Comparison of ENCODE assay signal across 8 mouse cellular contexts in the genomic region with DNA sequence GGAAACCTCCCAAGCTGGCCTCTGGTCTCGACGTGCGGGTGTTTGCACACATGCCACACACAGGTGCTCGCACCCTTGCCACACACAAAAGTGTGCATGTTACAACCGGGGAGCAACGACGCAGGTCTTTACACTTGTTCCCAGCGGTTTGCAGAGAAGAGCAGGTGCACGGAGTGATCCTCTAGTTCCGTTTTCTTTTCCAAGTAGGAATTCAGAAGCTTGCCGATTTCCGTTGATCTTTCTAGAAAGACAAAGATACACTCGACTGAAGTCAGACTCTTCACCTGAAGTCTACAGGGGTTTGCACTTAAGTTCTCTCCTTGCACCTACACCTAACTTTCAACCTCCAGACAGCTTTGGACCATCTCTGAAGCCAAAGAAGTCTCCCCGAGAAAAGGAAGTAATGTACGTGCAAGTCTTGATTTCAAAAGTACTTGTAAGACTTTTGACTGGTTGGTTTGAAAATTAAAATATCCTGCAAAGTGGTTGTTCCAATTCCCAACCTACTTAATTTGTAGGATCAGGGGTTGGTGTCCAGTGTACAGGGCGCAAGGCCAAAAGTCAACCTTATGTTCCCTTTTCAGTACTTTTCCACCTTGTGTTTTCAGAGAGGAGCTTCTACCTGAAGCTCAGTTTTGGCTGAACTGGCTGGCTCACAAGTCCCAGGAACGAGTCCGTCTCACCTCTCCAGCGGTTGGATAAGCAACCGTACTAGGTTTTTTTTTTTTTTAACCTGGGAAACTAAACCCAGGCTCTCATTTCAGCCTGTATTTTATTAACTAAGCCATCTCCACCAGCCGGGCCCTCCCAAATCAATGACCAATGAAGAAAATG. TPM values are rescaled to one million over a fixed set of nuclear protein-coding genes. Genes with fewer than 3 reads are reported as not detected.
DNase-seq lines count a peak whose midpoint lies in the region; ATAC-seq and TF ChIP-seq lines count a peak whose summit lies in the region.

No protein-coding gene starts in this region.

- 74% methylated on average over 21 of the region's 21 CpGs for WGBS in heart, embryonic 10.5 days
- WGBS in forebrain, embryonic 16.5 days = 77% methylated on average over 21 of the region's 21 CpGs
- WGBS in midbrain, embryonic 10.5 days = 79% methylated on average over 21 of the region's 21 CpGs

- intact Hi-C loops in gastrocnemius, postnatal 14 days (cut with DNase I; ENCODE audit: low total_unique reads) = no loop called here

- in situ Hi-C loops in ES-E14 (cut with MboI; ENCODE audit: low sequenced_read_pairs in 2 of 2, unreplicated experiment in 2 of 2) = no loop called here

- no peak for ATAC-seq in forebrain, embryonic 16.5 days

- no peak for DNase-seq in heart, embryonic 10.5 days (ENCODE audit: low spot score)
- no peak for DNase-seq in heart, adult 8-10 months (ENCODE audit: low spot score)
- no peak for DNase-seq in ES-E14 (ENCODE audit: low read depth, low spot score)
- DNase-seq in midbrain, embryonic 10.5 days (ENCODE audit: low spot score) = no peak
- DNase-seq in right cerebral cortex, postnatal 14 days = no peak
- no peak for DNase-seq in frontal cortex, postnatal 25 days (ENCODE audit: low spot score in 2 of 2)
- DNase-seq in gastrocnemius, postnatal 14 days = no peak

- H3K4me1 ChIP-seq in heart, embryonic 10.5 days = peaks cover 30% of the 10 kb centered on the region
- peaks cover 3 to 6% of the 10 kb centered on the region in 2 experiments; a peak in 2 of 4 replicates for H3K4me1 ChIP-seq in ES-E14 (ENCODE audit: control insufficient read depth in 2 of 2, insufficient read depth in 2 of 2, low read length in 2 of 2, poor library complexity in 1 of 2)
- peaks cover 22% of the 10 kb centered on the region for H3K4me1 ChIP-seq in forebrain, embryonic 16.5 days (replicated peaks; ENCODE audit: control insufficient read depth, insufficient read depth, low read length)
- peaks cover 44% of the 10 kb centered on the region for H3K4me1 ChIP-seq in midbrain, embryonic 10.5 days

- H3K36me3 ChIP-seq in heart, embryonic 10.5 days = peaks cover 42% of the 10 kb centered on the region
- H3K36me3 ChIP-seq in ES-E14 (ENCODE audit: control insufficient read depth, insufficient read depth, low read length, poor library complexity, severe bottlenecking) = peaks cover 25% of the 10 kb centered on the region
- H3K36me3 ChIP-seq in forebrain, embryonic 16.5 days (ENCODE audit: control insufficient read depth, insufficient read depth) = peaks cover 4% of the 10 kb centered on the region; the same call in 1 of the 2 replicates
- peaks cover 55% of the 10 kb centered on the region for H3K36me3 ChIP-seq in midbrain, embryonic 10.5 days

- H3K27ac ChIP-seq in heart, embryonic 10.5 days = peak overlapping the region; percentile 94
- peak overlapping the region; percentile 91; the same call in 1 of the 2 replicates for H3K27ac ChIP-seq in ES-E14 (ENCODE audit: insufficient read depth, low read depth, low read length, poor library complexity, severe bottlenecking)
- H3K27ac ChIP-seq in forebrain, embryonic 16.5 days (ENCODE audit: low read length) = no peak overlapping the region
- peak overlapping the region; percentile 92 for H3K27ac ChIP-seq in midbrain, embryonic 10.5 days (replicated peaks)

- H3K4me2 ChIP-seq in forebrain, embryonic 16.5 days (ENCODE audit: low read length) = peak overlapping the region; percentile 56

- peak overlapping the region; percentile 98 for H3K9ac ChIP-seq in ES-E14 (ENCODE audit: insufficient read depth, low read depth, low read length, poor library complexity, severe bottlenecking)
- H3K9ac ChIP-seq in forebrain, embryonic 16.5 days (replicated peaks; ENCODE audit: low read depth, low read length) = peak overlapping the region; percentile 76; the same call in 1 of the 2 replicates

- no peaks in the 10 kb centered on the region for H3K9me3 ChIP-seq in heart, embryonic 10.5 days
- H3K9me3 ChIP-seq in ES-E14 (ENCODE audit: control insufficient read depth, insufficient read depth, low read depth, low read length) = no peaks in the 10 kb centered on the region
- no peaks in the 10 kb centered on the region for H3K9me3 ChIP-seq in forebrain, embryonic 16.5 days (ENCODE audit: control insufficient read depth, low read length)
- no peaks in the 10 kb centered on the region for H3K9me3 ChIP-seq in midbrain, embryonic 10.5 days (replicated peaks)

- peak overlapping the region; percentile 82 for H3K4me3 ChIP-seq in heart, embryonic 10.5 days
- H3K4me3 ChIP-seq in ES-E14 (ENCODE audit: insufficient read depth in 1 of 2, low read depth in 1 of 2, low read length in 2 of 2, poor library complexity in 1 of 2, severe bottlenecking in 1 of 2) = peak overlapping the region; percentile 80 to 99
- H3K4me3 ChIP-seq in forebrain, embryonic 16.5 days (replicated peaks; ENCODE audit: low read length) = peak overlapping the region; percentile 75
- peak overlapping the region; percentile 86 for H3K4me3 ChIP-seq in midbrain, embryonic 10.5 days

- no peaks in the 10 kb centered on the region for H3K27me3 ChIP-seq in heart, embryonic 10.5 days (ENCODE audit: insufficient read depth, poor library complexity, severe bottlenecking)
- no peaks in the 10 kb centered on the region for H3K27me3 ChIP-seq in forebrain, embryonic 16.5 days (replicated peaks; ENCODE audit: control insufficient read depth, insufficient read depth, low read length)
- H3K27me3 ChIP-seq in midbrain, embryonic 10.5 days (ENCODE audit: low read depth, poor library complexity, severe bottlenecking) = no peaks in the 10 kb centered on the region

TF ChIP-seq in ES-E14, 5 proteins besides CTCF, POLR2A, EP300 and RAD21:
- TF ChIP-seq CHD2 (IDR thresholded peaks at IDR 0.05; ENCODE audit: low read depth, low read length) (no peak), ZNF384 (IDR thresholded peaks at IDR 0.05; ENCODE audit: low read depth, low read length) (no peak), MAFK (IDR thresholded peaks at IDR 0.05; ENCODE audit: insufficient read depth, low read depth, low read length) (no peak)

RNA-seq across cellular contexts. Expression of gene Dtymk, which starts 0.8 kb away (rescaled TPM):
- 214 and 261 TPM in 2 replicates for polyA plus RNA-seq in heart, embryonic 10.5 days (2016; fragmentation: Nextera tagmentation; extraction: Ambion mirVana)
- total RNA-seq in heart, adult 8-10 months (2022) = 10 to 100 TPM; 20.2 to 24.3 (median 20.9) TPM
- total RNA-seq in ES-E14 (2012; rRNA removed) = 304 and 331 TPM in 2 replicates
- polyA plus RNA-seq in forebrain, embryonic 16.5 days (2015; fragmentation: Nextera tagmentation; extraction: Ambion mirVana) = 180 and 189 TPM in 2 replicates
- 271 and 294 TPM in 2 replicates for polyA plus RNA-seq in midbrain, embryonic 10.5 days (2016; fragmentation: Nextera tagmentation; extraction: Ambion mirVana)
- total RNA-seq in gastrocnemius, postnatal 14 days (2021) = 10 to 100 TPM; 16.8 to 23.8 TPM

RNA-seq across cellular contexts. Expression of gene Ing5, which starts 2.9 kb away (rescaled TPM):
- polyA plus RNA-seq in heart, embryonic 10.5 days (2016; fragmentation: Nextera tagmentation; extraction: Ambion mirVana) = 20.3 and 21.1 TPM in 2 replicates
- 10 to 100 TPM; 10.3 to 15.0 (median 13.6) TPM for total RNA-seq in heart, adult 8-10 months (2022)
- total RNA-seq in ES-E14 (2012; rRNA removed) = 23.2 and 26.5 TPM in 2 replicates
- polyA plus RNA-seq in forebrain, embryonic 16.5 days (2015; fragmentation: Nextera tagmentation; extraction: Ambion mirVana) = 11.9 and 12.3 TPM in 2 replicates
- polyA plus RNA-seq in midbrain, embryonic 10.5 days (2016; fragmentation: Nextera tagmentation; extraction: Ambion mirVana) = 24.3 and 25.7 TPM in 2 replicates
- total RNA-seq in gastrocnemius, postnatal 14 days (2021) = 1 to 10 TPM; 2.9 to 3.7 TPM

RNA-seq across cellular contexts. Expression of gene D2hgdh, which starts 23.8 kb away (rescaled TPM):
- polyA plus RNA-seq in heart, embryonic 10.5 days (2016; fragmentation: Nextera tagmentation; extraction: Ambion mirVana) = 14.8 and 18.3 TPM in 2 replicates
- total RNA-seq in heart, adult 8-10 months (2022) = 10 to 100 TPM; 43.5 to 56.2 (median 48.4) TPM
- total RNA-seq in ES-E14 (2012; rRNA removed) = 10.9 and 11.0 TPM in 2 replicates
- polyA plus RNA-seq in forebrain, embryonic 16.5 days (2015; fragmentation: Nextera tagmentation; extraction: Ambion mirVana) = 17.2 and 19.5 TPM in 2 replicates
- polyA plus RNA-seq in midbrain, embryonic 10.5 days (2016; fragmentation: Nextera tagmentation; extraction: Ambion mirVana) = 14.8 and 18.9 TPM in 2 replicates
- 10 to 100 TPM; 24.8 to 25.8 TPM for total RNA-seq in gastrocnemius, postnatal 14 days (2021)

RNA-seq across cellular contexts. Expression of gene Thap4, which starts 46.2 kb away (rescaled TPM):
- polyA plus RNA-seq in heart, embryonic 10.5 days (2016; fragmentation: Nextera tagmentation; extraction: Ambion mirVana) = 42.9 and 56.5 TPM in 2 replicates
- total RNA-seq in heart, adult 8-10 months (2022) = 10 to 100 TPM; 70.4 to 90.9 (median 77.0) TPM
- total RNA-seq in ES-E14 (2012; rRNA removed) = 46.2 and 53.9 TPM in 2 replicates
- 47.5 and 50.2 TPM in 2 replicates for polyA plus RNA-seq in forebrain, embryonic 16.5 days (2015; fragmentation: Nextera tagmentation; extraction: Ambion mirVana)
- 47.8 and 49.6 TPM in 2 replicates for polyA plus RNA-seq in midbrain, embryonic 10.5 days (2016; fragmentation: Nextera tagmentation; extraction: Ambion mirVana)
- 10 to 100 TPM; 40.5 to 41.0 TPM for total RNA-seq in gastrocnemius, postnatal 14 days (2021)

RNA-seq across cellular contexts. Expression of gene Atg4b, which starts 49.6 kb away (rescaled TPM):
- polyA plus RNA-seq in heart, embryonic 10.5 days (2016; fragmentation: Nextera tagmentation; extraction: Ambion mirVana) = 69.3 and 78.3 TPM in 2 replicates
- total RNA-seq in heart, adult 8-10 months (2022) = 10 to 100 TPM; 28.5 to 35.3 (median 34.6) TPM
- total RNA-seq in ES-E14 (2012; rRNA removed) = 30.8 and 32.7 TPM in 2 replicates
- 104 and 108 TPM in 2 replicates for polyA plus RNA-seq in forebrain, embryonic 16.5 days (2015; fragmentation: Nextera tagmentation; extraction: Ambion mirVana)
- 85.6 and 92.4 TPM in 2 replicates for polyA plus RNA-seq in midbrain, embryonic 10.5 days (2016; fragmentation: Nextera tagmentation; extraction: Ambion mirVana)
- 10 to 100 TPM; 29.9 to 36.9 TPM for total RNA-seq in gastrocnemius, postnatal 14 days (2021)

Comparison
In these comparisons a context has a peak if more than half of its experiments do, and no peak if none do; other contexts are left out.
1. RNA of gene Dtymk, which starts 0.8 kb away (total RNA-seq): 304 to 331 TPM in ES-E14; 16.8 to 23.8 TPM in gastrocnemius, postnatal 14 days and 20.2 to 24.3 TPM in heart, adult 8-10 months; every median in the first group is over 10 times any median in the second.
2. Peak in every context shown above with its lines, with median percentiles within 50 percentile points of each other: H3K4me3 ChIP-seq.